Mouse (Mus musculus) brain, adult 2 months (tissue): Measurements from ENCODE around the gene Fosl1.

Experiments used
- DNase-seq: peaks from one replicate; pipeline ENCODE4 v3.0.0; 2011; ENCODE audit warnings: low read depth, low spot score

Fosl1 gene

DNA sequence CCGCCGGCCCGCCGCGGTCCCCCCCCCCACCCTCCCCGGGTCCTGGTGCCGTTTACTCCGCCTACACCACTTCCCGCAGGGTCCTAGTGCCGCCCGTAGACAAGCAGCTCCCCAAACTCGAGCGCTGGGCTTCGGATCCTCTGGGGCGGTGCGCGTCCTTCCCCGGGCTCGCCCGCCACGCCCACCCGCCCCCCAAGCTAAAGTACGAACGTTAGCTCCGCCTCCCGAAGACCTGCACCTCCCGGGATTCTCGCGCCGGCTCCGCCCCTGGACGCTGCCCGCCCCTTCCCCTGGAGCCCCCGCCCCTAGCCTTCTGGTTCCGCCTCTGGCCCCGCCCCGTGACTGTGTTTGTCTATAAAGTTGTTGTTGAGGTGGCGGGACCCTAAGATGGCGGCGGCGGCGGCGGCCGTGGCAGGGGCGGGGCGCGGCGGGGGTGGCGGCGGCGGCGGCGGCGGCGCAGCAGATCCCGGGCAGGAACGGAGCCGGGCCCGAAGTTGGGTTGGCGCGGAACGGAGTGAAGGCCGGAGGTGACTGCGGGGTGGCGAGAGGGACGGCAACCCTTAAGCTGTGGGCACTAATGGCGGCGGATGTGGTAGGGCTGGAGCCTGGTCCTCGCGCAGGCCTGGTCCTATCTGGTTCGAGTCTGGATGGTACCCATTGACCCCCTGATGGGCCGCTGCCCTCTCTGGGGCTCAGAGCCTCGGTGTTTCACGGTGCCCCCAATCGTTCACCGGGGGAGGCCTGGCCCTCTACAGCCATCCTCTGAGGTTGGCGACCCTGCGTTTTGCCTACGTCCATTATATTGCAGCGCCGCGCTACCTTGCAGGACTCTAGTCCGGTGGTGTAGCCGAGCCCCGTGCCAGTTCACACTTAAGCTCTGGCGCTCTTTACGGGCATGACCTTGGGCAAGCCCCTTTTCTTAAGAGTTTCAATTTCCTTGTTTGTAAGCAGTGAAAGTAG, 22.3 kb upstream of the Fosl1 start, which contains the start of the genes Drap1 and AI837181:
Gene Drap1, minus strand, starts transcription at position 198 of the 960 bp plus-strand sequence.
Gene AI837181, plus strand, starts transcription at position 363 of the 960 bp plus-strand sequence.
- DNase-seq = peak; percentile 99

DNA sequence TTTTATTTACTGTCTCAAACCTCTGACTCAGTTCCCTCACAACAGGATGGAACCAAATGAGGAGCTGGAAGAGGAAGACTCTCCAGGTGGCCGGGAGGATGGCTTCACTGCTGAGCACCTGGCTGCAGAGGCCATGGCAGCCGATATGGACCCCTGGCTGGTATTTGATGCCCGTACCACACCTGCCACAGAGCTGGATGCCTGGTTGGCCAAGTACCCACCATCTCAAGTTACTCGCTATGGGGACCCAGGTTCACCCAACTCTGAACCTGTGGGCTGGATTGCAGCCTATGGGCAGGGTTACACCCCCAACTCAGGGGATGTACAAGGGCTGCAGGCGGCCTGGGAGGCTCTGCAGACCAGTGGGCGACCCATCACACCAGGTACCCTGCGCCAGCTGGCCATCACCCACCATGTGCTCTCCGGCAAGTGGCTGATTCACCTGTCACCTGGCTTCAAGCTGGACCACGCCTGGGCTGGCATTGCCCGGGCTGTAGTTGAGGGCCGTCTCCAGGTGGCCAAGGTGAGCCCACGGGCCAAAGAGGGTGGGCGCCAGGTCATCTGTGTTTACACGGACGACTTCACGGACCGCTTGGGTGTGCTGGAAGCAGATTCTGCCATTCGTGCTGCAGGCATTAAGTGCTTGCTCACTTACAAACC, 21.3 kb upstream of the Fosl1 start:
- no peak for DNase-seq

DNA sequence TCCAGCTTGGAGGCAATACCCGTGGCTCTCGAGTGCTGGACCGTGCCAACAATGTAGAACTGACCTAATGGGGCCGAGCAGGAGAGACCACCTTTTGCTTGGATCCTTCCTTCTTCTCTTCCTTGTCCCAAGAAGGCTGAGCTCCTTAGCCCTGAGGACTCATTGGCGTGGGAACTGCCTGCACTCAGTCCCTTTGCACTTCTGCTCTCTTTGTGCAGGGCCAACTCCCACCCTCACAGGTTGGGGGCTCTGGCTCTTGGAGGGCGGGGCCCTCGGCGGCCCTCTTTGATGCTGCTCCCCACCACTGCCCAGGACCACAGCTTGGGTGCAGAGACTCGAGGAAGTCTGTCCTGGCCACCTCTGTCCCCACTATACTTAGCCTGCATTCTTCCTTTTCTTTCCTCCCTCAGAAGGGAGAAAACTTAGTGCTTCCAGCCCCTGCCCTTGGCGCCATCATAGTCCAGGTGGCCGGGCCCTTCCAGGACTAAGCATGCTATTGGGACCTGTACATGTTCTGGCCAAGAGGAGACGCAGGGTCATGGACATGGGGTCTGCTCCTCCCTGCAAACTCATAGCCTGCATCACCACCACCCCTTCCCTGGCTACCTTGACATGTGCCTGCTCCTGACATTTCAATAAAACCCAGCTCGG, 20.6 kb upstream of the Fosl1 start:
- no peak for DNase-seq

DNA sequence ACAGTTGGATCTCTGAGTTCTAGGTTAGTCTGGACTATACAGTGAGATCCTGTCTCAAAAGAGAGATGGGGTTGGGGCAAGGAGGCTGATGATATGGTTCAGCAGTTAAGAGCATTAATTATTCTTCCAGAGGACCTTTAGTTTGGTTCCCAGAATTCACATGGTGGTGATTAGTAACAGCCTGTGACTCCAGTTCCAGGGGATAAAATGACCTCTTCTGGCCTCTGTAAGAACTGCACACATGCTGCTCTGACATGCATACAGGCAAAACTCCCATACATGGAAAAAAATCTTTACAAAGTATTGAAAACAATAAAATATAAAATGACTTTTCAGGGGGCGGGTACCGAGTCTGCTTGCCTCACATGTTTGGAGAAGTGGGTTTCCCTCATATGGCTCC, 19.3 kb upstream of the Fosl1 start:
- DNase-seq = peak; percentile 66

DNA sequence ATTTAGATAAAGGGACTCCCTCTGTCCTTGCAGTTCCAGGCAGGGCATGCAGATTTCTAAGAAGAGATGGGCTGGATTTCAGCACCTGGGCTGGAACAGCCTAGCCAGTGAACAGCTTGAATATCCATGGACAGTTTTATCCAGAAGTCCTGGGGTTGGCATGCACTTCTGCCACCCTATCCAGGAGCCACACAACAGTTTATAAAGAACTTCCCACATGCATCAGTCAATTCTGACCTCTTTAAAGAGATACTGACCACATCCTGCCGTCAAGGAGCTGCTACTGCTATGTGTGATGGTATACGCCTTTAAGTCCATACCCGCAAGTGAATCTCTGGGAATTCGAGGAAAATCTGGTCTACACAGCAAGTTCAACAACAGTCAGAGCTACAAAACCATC, 18.1 kb upstream of the Fosl1 start:
- no peak for DNase-seq

DNA sequence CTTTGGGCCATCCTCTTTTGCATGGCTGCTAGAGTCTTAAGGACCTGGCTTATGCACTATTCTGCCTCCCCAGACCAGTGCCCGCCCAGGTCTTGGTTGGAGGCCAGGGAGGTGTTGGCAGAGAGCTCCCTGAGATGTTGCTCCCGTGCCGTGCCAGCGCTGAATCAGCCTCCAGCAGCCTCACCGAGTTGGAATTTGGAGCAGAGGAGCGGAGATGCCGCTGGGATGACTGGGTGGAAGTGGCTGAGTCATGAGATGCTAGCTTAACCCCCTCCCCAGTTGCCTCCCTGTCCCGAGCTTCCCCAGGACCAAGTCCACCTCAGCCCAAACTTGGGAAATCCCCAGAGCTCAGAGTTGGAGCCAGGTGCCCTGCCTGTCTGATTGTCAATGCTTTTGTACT, 17.5 kb upstream of the Fosl1 start:
- DNase-seq = peak; percentile 72

DNA sequence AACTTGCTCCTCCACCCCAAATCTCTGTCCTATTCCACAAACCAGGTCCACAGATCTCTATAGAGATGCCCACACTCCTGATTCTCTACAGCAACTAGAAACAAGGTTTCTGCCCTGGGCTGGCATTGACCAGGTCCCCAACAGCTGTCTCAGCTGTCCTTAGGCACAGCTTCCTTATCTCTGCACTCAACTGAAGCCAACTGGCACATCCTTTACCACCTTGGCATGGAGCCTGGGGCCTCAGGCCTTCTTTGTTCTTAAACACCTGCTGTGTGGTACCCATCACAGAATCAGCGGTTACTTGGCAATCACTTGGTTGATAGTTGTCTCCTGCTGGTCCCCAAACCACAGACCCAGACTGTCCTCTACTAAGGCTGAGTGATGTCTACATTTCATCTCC, 16.9 kb upstream of the Fosl1 start:
- DNase-seq = no peak

DNA sequence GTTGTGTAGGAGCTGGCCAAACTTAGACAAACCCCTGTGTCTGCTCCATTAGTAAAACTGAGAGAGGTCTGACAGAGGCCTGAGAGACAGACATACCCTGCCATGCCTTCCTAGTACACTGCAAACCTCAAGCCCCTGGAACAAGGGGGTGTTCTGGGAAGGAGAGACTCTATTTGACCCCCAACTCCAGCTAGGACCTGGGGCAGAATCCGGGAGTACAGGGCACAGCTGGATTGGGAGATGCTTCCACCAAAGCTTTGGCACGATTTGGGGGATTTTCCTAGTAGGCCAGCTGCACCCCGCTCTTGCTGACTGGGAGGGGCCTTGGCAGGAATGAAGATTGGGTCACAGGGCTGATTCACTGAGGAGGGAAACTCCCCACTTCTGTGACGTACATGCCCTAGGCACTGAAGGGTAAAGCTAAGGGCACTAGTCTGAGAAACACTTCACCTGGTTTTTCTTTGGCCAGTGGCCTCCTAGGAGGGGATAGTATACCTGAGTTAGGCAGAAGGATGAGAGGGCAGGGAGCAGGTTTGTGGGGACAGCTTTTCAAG, 15.4 kb upstream of the Fosl1 start:
- no peak for DNase-seq

DNA sequence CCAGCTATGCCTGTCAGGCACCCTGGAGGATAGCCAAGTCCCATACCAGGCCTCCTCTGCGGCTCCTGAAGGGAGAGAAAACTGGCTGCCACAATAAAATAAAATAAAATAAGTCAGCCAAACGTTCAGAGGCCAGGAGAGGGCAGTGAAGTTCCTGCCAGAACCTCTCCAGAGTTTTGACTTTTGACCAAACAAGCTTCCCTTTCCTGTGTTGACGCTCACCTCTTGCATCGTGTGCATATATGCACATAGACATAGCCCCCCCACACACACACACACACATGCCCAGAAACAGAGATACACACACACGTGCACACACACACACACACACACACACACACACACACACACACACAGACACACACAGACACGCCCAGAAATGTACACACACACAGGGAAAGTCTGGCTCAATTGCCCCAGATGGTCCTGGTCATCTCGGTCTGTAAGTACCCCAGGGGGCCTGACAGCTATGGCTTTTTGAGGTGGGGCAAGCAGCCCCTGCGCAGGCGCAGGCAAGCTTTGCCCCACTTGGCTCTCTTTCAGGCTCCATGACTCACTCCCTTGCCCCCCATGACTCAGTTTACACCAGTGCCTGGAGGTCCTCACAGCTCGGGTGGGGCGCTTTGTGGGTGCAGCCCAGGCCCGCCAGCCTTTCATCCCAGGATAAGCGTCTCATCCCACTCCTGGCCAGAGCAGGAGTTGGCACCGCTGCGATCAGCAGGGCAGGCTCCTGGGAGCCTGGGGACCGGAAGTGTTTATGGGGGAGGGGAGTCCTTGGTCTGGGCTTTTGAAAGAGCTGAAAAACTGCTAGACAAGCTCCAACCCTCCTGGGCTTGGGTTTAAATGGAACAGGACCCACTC, 14.1 kb upstream of the Fosl1 start:
- DNase-seq = peak; percentile 67

DNA sequence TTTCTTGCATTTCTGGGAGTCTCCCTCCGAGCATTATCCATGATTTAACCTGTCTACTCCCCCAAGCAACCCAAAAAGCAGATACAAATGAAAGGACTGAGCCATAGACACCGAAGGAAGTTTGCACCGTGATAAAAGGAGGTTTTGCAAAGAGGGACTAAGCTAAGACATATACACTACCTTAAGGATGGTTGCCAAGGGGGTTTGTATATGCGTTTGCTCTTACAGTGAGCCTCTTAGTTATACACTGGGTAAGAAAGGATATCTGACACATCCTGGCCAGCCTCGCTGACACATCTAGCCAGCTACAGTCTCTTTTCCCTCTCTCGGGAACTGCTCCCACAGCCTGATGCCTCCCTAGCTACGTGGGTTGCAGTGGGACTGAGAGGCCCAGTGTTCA, 13.4 kb upstream of the Fosl1 start:
- no peak for DNase-seq

DNA sequence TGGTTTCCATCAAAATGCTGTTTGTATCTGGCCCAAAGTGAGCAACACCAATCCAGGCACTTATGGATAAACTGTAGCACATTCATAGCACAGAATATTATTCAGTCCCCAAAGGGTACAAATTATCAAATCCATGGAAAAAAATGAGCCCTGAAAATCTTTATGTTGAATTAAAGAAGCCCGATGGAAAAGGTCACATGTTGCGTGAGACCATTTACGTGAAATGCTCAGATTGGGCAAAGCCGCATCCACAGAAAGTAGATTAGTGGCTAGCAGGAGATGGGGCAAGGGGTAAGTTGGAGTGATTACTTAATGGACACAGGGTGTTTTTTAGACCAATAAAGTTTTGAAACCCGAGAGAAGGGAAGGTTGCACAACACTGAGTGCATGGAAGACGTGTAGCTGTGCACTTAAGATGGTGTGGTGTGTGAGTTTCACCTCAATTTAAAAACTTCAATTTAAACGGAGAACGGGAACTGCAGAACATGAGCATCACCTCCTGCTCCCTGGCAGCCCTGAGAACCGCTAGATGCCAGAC, 2.9 kb upstream of the Fosl1 start:
- no peak for DNase-seq

DNA sequence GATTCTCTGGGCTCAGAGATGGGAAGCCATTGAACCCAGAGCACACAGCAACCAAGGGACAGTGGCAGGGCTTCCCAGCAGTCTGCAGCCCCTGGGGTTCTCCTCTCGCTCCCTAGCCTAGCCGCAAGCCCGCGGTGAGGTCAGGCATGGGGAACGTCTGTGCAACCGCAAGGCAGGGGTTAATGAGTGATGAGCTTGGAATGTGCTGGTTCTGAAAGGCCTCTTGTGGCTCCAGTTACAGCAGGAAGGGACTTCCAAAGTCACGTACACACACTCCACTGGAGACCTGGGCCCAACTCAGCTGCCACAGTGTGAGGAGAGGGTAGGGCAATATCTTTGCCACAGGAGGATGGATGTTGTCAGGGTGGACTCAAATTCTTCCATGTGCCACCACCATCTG, 2.4 kb upstream of the Fosl1 start:
- no peak for DNase-seq

DNA sequence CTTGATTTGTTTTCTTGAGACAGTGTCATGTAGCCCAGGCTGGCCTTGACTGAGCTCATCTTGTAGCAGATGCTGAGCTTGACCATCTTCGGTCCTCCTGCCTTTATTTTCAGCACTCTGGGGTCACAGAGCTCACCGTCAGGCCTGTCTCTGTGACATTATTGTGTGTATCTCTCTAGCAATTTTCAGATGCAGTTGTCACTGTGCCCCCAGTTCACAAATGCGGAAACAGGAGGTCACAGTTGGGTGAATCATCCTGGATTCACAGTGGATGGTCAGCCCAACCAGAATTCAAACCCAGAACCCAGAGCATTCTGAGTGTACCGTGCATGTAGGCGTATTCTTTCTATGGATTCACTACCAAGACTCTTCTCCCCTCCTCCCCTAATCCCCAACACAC, 1.6 kb upstream of the Fosl1 start:
- DNase-seq = no peak

DNA sequence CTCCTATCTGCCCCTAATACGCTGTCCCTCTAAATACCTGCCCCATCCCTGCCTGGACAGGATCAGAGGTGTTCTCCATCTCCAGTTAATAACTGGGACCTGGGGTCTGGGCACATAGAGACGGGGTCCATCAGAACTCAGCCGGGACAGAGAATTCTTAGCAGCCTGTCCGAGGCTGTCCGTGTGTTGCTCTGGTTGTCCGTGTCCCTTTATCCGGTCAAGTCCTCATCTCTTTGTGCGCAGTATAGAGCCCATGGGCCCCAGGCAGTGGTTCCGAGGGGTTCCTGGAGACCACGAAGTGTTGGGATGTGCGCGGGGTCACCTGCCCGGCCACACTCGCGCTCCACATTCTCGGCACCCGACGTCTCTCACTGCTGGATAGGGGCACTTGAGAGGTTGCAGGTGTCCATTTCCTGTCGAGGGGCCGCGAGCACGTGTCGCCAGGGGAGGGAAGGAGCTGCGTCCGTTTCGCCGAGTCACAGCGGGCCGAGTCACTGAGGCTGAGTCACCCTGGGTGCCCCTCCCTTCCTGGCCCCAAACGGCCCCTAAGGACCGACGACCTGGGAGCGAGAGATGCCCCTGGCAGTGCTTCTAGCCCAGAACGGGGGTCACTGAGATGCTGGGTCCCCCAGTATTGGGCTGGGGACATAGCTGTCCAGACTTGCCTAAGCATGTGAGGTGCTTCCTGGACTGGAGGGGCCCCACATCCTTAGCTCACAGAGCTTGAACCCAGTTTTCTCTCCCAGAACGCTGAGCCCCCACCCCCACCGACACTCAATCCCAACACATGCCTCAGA, 1.2 kb downstream of the Fosl1 start:
- DNase-seq = no peak

DNA sequence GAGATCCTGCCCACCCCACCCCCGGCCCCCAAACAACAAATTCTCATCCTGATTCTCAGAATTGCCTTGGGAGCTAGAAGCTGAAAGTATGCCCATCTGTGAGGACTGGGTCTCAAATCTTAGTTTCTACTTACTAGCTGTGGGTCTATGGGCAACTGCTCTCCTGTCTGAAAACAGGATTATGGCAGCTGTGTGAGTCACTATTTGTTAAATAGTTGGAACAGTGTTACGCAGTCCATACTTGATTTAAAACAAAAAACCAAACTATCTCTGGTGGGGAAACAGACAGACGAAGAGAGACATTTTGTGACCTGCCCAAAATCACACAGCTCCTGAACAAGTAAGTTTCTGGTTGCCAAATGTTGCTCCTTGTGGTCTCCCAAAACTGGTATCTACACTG, 2.3 kb downstream of the Fosl1 start:
- no peak for DNase-seq

DNA sequence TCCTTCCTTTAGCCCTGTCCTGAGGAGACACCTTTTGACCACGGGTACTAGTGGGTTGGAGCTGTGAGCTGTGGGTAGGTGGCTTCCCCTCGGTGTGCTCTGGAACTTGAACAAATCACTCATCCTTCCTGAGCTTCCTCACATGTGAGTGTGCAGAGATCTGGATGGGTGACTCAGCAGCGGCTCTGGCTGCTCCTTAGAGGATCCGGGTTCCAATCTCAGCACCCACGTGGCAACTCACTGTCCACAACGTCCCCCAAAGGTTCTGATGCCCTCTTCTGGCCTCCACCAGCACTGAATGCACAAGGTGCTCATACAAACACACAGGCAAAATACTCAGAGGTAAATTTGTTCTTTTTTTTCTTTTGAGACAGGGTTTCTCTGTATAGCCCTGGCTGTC, 4.4 kb downstream of the Fosl1 start:
- no peak for DNase-seq

DNA sequence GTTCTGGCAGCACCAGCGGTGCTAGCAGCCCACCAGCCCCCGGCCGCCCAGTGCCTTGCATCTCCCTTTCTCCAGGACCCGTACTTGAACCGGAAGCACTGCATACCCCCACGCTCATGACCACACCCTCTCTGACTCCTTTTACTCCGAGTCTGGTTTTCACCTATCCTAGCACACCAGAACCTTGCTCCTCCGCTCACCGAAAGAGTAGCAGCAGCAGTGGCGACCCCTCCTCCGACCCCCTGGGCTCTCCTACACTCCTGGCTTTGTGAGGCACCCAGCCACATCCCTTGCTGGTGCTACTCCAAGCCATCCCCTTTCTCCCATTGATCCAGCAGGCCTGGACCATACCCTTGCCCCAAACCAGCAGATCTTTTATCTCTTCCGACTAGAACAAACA, 7.7 kb downstream of the Fosl1 start:
- DNase-seq = peak; percentile 7

DNA sequence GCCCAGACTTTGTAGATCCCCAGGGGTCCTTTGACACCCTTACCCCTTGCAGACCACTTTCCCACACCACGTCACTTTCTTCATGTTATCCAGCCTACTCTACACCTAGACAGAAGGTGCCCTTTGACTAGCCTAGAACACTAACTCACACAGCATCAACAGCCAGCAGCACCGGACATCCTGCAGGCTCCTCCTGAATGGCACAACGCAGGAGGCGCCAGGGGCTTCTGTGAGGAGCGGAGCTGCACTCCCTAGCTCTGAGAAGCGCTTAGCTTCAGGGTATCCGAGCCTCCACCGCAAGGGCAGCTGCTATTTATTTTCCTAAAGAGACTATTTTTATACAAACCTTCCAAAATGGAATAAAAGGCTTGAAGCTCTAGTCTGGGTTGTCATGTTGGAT, 8.2 kb downstream of the Fosl1 start:
- peak; percentile 31 for DNase-seq

DNA sequence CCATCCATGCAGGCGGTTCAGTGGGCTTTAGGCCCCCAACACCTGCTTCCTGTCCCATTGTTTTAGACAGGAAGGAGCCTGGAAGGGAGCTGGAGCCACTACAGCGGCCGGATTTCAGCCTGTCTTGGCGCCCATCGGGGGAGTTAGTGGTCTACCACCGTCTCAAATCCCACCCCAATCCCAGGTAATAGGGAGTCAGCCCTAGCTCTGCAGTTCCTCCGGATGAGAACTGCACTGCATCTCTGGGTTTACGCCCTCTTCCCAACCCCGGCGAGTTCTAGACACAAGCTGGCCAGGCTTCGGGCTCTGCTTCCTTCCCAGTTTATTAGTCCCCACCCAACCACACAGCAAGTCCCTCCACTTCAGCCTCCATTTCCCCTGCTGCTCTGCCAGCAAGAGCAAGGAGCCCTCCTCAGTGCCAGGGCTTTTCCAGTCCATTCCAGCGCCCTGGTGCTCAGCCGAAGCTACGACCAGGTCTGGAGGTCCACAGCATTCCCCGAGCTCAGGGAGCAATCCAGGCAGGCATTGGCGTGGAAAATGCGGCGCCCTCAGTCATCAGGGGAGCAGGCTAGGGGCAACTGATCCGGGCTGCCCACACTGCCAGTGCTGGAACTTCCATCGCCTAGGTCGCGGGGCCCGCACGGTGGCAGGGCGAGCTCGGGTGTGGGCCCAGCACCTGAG, 9.0 kb downstream of the Fosl1 start:
- peak; percentile 31 for DNase-seq
